Mouse (Mus musculus) inflammation-experienced regulatory T-cells, adult 6 months (primary cell): ENCODE data around the gene Zfp90. TPM values are rescaled to one million over a fixed set of nuclear protein-coding genes. Genes with fewer than 3 reads are reported as not detected.
A peak's percentile ranks its signal among the peaks of the same experiment; 100 is the strongest.
"Not testable (repeated sequence)": the region's sequence is repeated elsewhere in the genome, so short reads cannot be mapped to it uniquely, and the experiment has no call there.

Experiments used
- ATAC-seq: one replicate; pipeline ENCODE4 v1.8.0; 2017
- polyA plus RNA-seq, 3 experiments: library from polyadenylated mRNA; unstranded; fragments of 100-300 nt; shearing (Covaris generic); gene quantifications; one replicate each; pipeline ENCODE4 v1.2.1; 2017

Gene Zfp90
- polyA plus RNA-seq = 1 to 10 TPM; 2.6 to 5.2 (median 3.6) TPM

- peak; percentile 98 for ATAC-seq
Observed at GRCm38 (mm10) chr8:106415182-106415971, at the start of gene Zfp90. TSS of gene Zfp90 (plus strand) at chr8:106415327.

GRCm38 (mm10) chr8:106368501-106368900 is 46.6 kb upstream of the Zfp90 start:
- no peak for ATAC-seq

- no peak for ATAC-seq
Observed at GRCm38 (mm10) chr8:106369069-106369468, 46.1 kb upstream of the Zfp90 start.

- ATAC-seq = no peak
Observed at GRCm38 (mm10) chr8:106375957-106376356, 39.2 kb upstream of the Zfp90 start.

- ATAC-seq = no peak
Observed at GRCm38 (mm10) chr8:106376862-106377261, 38.3 kb upstream of the Zfp90 start.

GRCm38 (mm10) chr8:106378501-106379048 is 36.6 kb upstream of the Zfp90 start:
- no peak for ATAC-seq

- ATAC-seq = peak; percentile 56
Observed at GRCm38 (mm10) chr8:106379357-106379756, 35.8 kb upstream of the Zfp90 start.

- ATAC-seq = no peak
Observed at GRCm38 (mm10) chr8:106381026-106381425, 34.1 kb upstream of the Zfp90 start.

- no peak for ATAC-seq
Observed at GRCm38 (mm10) chr8:106387801-106388415, 27.2 kb upstream of the Zfp90 start.

- ATAC-seq = no peak
Observed at GRCm38 (mm10) chr8:106394493-106394892, 20.6 kb upstream of the Zfp90 start.

GRCm38 (mm10) chr8:106399694-106400093 is 15.4 kb upstream of the Zfp90 start:
- no peak for ATAC-seq

GRCm38 (mm10) chr8:106400181-106400580 is 14.9 kb upstream of the Zfp90 start:
- ATAC-seq = no peak

- ATAC-seq = no peak
Observed at GRCm38 (mm10) chr8:106403246-106403933, 11.7 kb upstream of the Zfp90 start.

- no peak for ATAC-seq
Observed at GRCm38 (mm10) chr8:106404825-106405224, 10.3 kb upstream of the Zfp90 start.

- no peak for ATAC-seq
Observed at GRCm38 (mm10) chr8:106405810-106406209, 9.3 kb upstream of the Zfp90 start.

GRCm38 (mm10) chr8:106410055-106410454 is 5.1 kb upstream of the Zfp90 start:
- ATAC-seq = no peak

GRCm38 (mm10) chr8:106410564-106410963 is 4.6 kb upstream of the Zfp90 start:
- no peak for ATAC-seq

GRCm38 (mm10) chr8:106411783-106412451 is 3.2 kb upstream of the Zfp90 start:
- ATAC-seq = peak; percentile 33

- ATAC-seq = no peak
Observed at GRCm38 (mm10) chr8:106417692-106418091, 2.6 kb downstream of the Zfp90 start.

GRCm38 (mm10) chr8:106431088-106431487 is 16.0 kb downstream of the Zfp90 start:
- no peak for ATAC-seq

GRCm38 (mm10) chr8:106431952-106432351 is 16.8 kb downstream of the Zfp90 start:
- ATAC-seq = not testable (repeated sequence)

- no peak for ATAC-seq
Observed at GRCm38 (mm10) chr8:106432954-106433570, 17.9 kb downstream of the Zfp90 start.
